Mouse (Mus musculus): ENCODE data around the gene Tnrc6b. TPM values are rescaled to one million over a fixed set of nuclear protein-coding genes. Genes with fewer than 3 reads are reported as not detected.

The Tnrc6b gene
- total RNA-seq, 2 experiments from 2014 or later = 43.7 to 48.2 TPM

- DNase-seq (ENCODE audit: low spot score) = no peak
Measured at GRCm38 (mm10) chr15:80701481-80702257, 9.4 kb upstream of the Tnrc6b start.

GRCm38 (mm10) chr15:80702910-80703309, 8.2 kb upstream of the Tnrc6b start:
- no peak for DNase-seq (ENCODE audit: low spot score)

GRCm38 (mm10) chr15:80703495-80703894, 7.6 kb upstream of the Tnrc6b start:
- no peak for DNase-seq (ENCODE audit: low spot score)

- DNase-seq (ENCODE audit: low spot score) = peak; percentile 81
Measured at GRCm38 (mm10) chr15:80704267-80704666, 6.8 kb upstream of the Tnrc6b start.

GRCm38 (mm10) chr15:80705828-80706549, 5.1 kb upstream of the Tnrc6b start:
- peak; percentile 88 for DNase-seq (ENCODE audit: low spot score)

GRCm38 (mm10) chr15:80706596-80706995, 4.5 kb upstream of the Tnrc6b start:
- DNase-seq (ENCODE audit: low spot score) = no peak

- peak; percentile 71 for DNase-seq (ENCODE audit: low spot score)
Measured at GRCm38 (mm10) chr15:80707088-80707487, 4.0 kb upstream of the Tnrc6b start.

GRCm38 (mm10) chr15:80709593-80709992, 1.5 kb upstream of the Tnrc6b start:
- peak; percentile 84 for DNase-seq (ENCODE audit: low spot score)

- DNase-seq (ENCODE audit: low spot score) = no peak
Measured at GRCm38 (mm10) chr15:80710257-80710607, 881 bp upstream of the Tnrc6b start.

GRCm38 (mm10) chr15:80711401-80712151, 463 bp downstream of the Tnrc6b start:
- DNase-seq (ENCODE audit: low spot score) = peak; percentile 51

GRCm38 (mm10) chr15:80714299-80714698, 3.2 kb downstream of the Tnrc6b start:
- peak; percentile 51 for DNase-seq (ENCODE audit: low spot score)

GRCm38 (mm10) chr15:80716631-80717135, 5.6 kb downstream of the Tnrc6b start:
- no peak for DNase-seq (ENCODE audit: low spot score)

GRCm38 (mm10) chr15:80717431-80717830, 6.3 kb downstream of the Tnrc6b start:
- peak; percentile 46 for DNase-seq (ENCODE audit: low spot score)

- DNase-seq (ENCODE audit: low spot score) = no peak
Measured at GRCm38 (mm10) chr15:80720249-80720648, 9.1 kb downstream of the Tnrc6b start.

- no peak for DNase-seq (ENCODE audit: low spot score)
Measured at GRCm38 (mm10) chr15:80721861-80722260, 10.7 kb downstream of the Tnrc6b start.

GRCm38 (mm10) chr15:80722366-80722765, 11.3 kb downstream of the Tnrc6b start:
- DNase-seq (ENCODE audit: low spot score) = no peak

- no peak for DNase-seq (ENCODE audit: low spot score)
Measured at GRCm38 (mm10) chr15:80729477-80729876, 18.4 kb downstream of the Tnrc6b start.

- no peak for DNase-seq (ENCODE audit: low spot score)
Measured at GRCm38 (mm10) chr15:80731043-80731442, 19.9 kb downstream of the Tnrc6b start.

GRCm38 (mm10) chr15:80731511-80731910, 20.4 kb downstream of the Tnrc6b start:
- DNase-seq (ENCODE audit: low spot score) = no peak

- no peak for DNase-seq (ENCODE audit: low spot score)
Measured at GRCm38 (mm10) chr15:80732266-80733030, 21.3 kb downstream of the Tnrc6b start.

- DNase-seq (ENCODE audit: low spot score) = no peak
Measured at GRCm38 (mm10) chr15:80735300-80735699, 24.2 kb downstream of the Tnrc6b start.
